Mouse (Mus musculus): ENCODE data around the gene Gstm3.
A peak's percentile ranks its signal among the peaks of the same experiment; 100 is the strongest.

Gene Gstm3

GRCm38 (mm10) chr3:107929731-107930130 is 39.4 kb downstream of the Gstm3 start:
- no peak for DNase-seq (ENCODE audit: low spot score in 2 of 2)

- DNase-seq (ENCODE audit: low spot score in 2 of 2) = no peak
These were observed 39.8 kb downstream of the Gstm3 start for GRCm38 (mm10) chr3:107929243-107929642.

GRCm38 (mm10) chr3:107928691-107929090 is 40.4 kb downstream of the Gstm3 start:
- no peak for DNase-seq (ENCODE audit: low spot score in 2 of 2)

- no peak for DNase-seq (ENCODE audit: low spot score in 2 of 2)
These were observed 41.2 kb downstream of the Gstm3 start for GRCm38 (mm10) chr3:107927841-107928240.

GRCm38 (mm10) chr3:107925335-107925734 is 43.7 kb downstream of the Gstm3 start:
- DNase-seq (ENCODE audit: low spot score in 2 of 2) = no peak

GRCm38 (mm10) chr3:107920348-107920747 is 48.7 kb downstream of the Gstm3 start:
- no peak for DNase-seq (ENCODE audit: low spot score in 2 of 2)

- peak; percentile 59 to 70 for DNase-seq (ENCODE audit: low spot score in 2 of 2)
These were observed 51.2 kb downstream of the Gstm3 start for GRCm38 (mm10) chr3:107917783-107918408.

- no peak for DNase-seq (ENCODE audit: low spot score in 2 of 2)
These were observed 52.0 kb downstream of the Gstm3 start for GRCm38 (mm10) chr3:107917097-107917496.

- no peak for DNase-seq (ENCODE audit: low spot score in 2 of 2)
These were observed 52.4 kb downstream of the Gstm3 start for GRCm38 (mm10) chr3:107916674-107917073.
